Comparison of ENCODE assay signal across 8 mouse cellular contexts in the genomic region with DNA sequence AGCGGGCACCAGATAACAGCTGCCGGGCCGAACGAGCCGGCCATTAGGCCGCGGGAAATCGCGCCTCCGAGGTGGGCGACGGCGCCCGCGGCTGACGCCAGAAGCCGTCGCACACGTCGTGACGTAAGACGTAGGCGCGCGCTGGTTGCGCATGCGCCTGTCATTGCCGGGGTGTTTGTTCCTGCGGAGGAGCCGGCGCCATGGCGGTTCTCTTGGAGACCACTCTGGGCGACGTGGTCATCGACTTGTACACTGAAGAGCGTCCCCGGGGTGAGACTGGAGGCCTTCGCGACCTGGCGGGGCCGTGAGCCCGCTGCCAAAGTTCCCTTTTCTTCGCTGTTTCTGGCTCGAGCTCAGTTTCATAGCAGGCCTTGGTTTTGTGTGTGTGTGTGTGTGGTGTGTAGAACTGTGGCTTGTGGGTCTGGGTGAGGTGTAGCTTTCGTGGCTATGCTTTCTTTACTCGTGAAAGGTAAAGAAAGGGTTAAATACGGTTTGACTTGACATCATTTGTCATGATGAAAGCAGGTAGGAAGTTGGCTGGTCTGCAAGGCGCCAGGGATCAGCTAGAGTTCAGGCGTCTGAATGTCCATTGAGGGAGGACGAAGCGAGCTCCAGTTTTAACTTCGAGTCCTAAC. TPM values are rescaled to one million over a fixed set of nuclear protein-coding genes. Genes with fewer than 3 reads are reported as not detected.
DNase-seq lines count a peak whose midpoint lies in the region; ATAC-seq and TF ChIP-seq lines count a peak whose summit lies in the region.

Ginm1 (minus strand) TSS at position 74 of the 635 bp plus-strand sequence.
Ppil4 (plus strand) TSS at position 141 of the 635 bp plus-strand sequence.

- intact Hi-C loops in left cerebral cortex, postnatal 10 days (cut with DNase I), result no loop called here

- TF ChIP-seq POLR2A in cortical plate, adult 2 months (IDR thresholded peaks at IDR 0.05; ENCODE audit: extremely low read depth, insufficient read depth, low read length), result peak; percentile 86

- no peak for TF ChIP-seq CTCF in cortical plate, adult 2 months (IDR thresholded peaks at IDR 0.05; ENCODE audit: extremely low read depth, insufficient read depth, low read length)

- peak; percentile 83 for ATAC-seq in activated CD4-positive, CD25-positive, alpha-beta regulatory T cell, adult 4 months
- peak; percentile 88 for ATAC-seq in inflammation-experienced regulatory T-cells, adult 6 months
- peak; percentile 94 for ATAC-seq in megakaryocyte-erythroid progenitor cell, adult 5-6 weeks (replicated peaks; ENCODE audit: low FRiP score, low TSS enrichment, poor library complexity, severe bottlenecking)

- H3K27ac ChIP-seq in cortical plate, adult 2 months (ENCODE audit: insufficient read depth, low read length), result no peak within 1 kb of the TSS

- H3K4me3 ChIP-seq in cortical plate, adult 2 months (ENCODE audit: insufficient read depth, low read length), result peak within 1 kb of the TSS; percentile 82

- peaks cover 8% of the 10 kb centered on the region for H3K4me1 ChIP-seq in cortical plate, adult 2 months (ENCODE audit: control insufficient read depth, insufficient read depth, low read length)

- DNase-seq in gastrocnemius, postnatal 10 days, result peak; percentile 93
- DNase-seq in left cerebral cortex, postnatal 10 days (ENCODE audit: extremely low spot score in 1 of 2, low spot score in 2 of 2), result peak; percentile 84 to 95
- DNase-seq in right cerebral cortex, postnatal 25 days, result peak; percentile 93
- peak; percentile 87 to 91 for DNase-seq in urinary bladder, postnatal 4 days (ENCODE audit: low spot score in 2 of 2)

RNA-seq across cellular contexts. Expression of gene Ginm1, which starts in this region (rescaled TPM):
- polyA plus RNA-seq in activated CD4-positive, CD25-positive, alpha-beta regulatory T cell, adult 4 months (2017; shearing (Covaris generic)), result 10 to 100 TPM; 60.7 to 68.8 TPM
- polyA plus RNA-seq in cortical plate, adult 2 months (2012; rRNA removed), result 29.3 and 32.4 TPM in 2 replicates
- total RNA-seq in gastrocnemius, postnatal 10 days (2021), result 10 to 100 TPM; 81.0 to 85.2 TPM
- 10 to 100 TPM; 64.3 to 74.6 (median 72.9) TPM for polyA plus RNA-seq in inflammation-experienced regulatory T-cells, adult 6 months (2017; shearing (Covaris generic))
- total RNA-seq in left cerebral cortex, postnatal 10 days (2021), result 10 to 100 TPM; 20.3 to 23.7 TPM
- 21.5 and 27.4 TPM in 2 replicates for total RNA-seq in megakaryocyte-erythroid progenitor cell, adult 5-6 weeks (2014; fragmentation: Nextera tagmentation)
- total RNA-seq in megakaryocyte-erythroid progenitor cell, adult 5-6 weeks (2017), result 48.8 and 57.1 TPM in 2 replicates

RNA-seq across cellular contexts. Expression of gene Ppil4, which starts in this region (rescaled TPM):
- polyA plus RNA-seq in activated CD4-positive, CD25-positive, alpha-beta regulatory T cell, adult 4 months (2017; shearing (Covaris generic)), result 10 to 100 TPM; 63.9 to 74.0 TPM
- polyA plus RNA-seq in cortical plate, adult 2 months (2012; rRNA removed), result 20.0 and 21.8 TPM in 2 replicates
- total RNA-seq in gastrocnemius, postnatal 10 days (2021), result 10 to 100 TPM; 14.5 to 17.6 TPM
- 10 to 100 TPM; 73.7 to 85.7 (median 82.6) TPM for polyA plus RNA-seq in inflammation-experienced regulatory T-cells, adult 6 months (2017; shearing (Covaris generic))
- 10 to 100 TPM; 34.5 to 35.2 TPM for total RNA-seq in left cerebral cortex, postnatal 10 days (2021)
- 34.5 and 36.4 TPM in 2 replicates for total RNA-seq in megakaryocyte-erythroid progenitor cell, adult 5-6 weeks (2014; fragmentation: Nextera tagmentation)
- total RNA-seq in megakaryocyte-erythroid progenitor cell, adult 5-6 weeks (2017), result 111 and 112 TPM in 2 replicates
